Mouse (Mus musculus) mouse trophoblast stem cell (cell line): ENCODE data around the gene Kcnc2.
"Not testable (repeated sequence)": the region's sequence is repeated elsewhere in the genome, so short reads cannot be mapped to it uniquely, and the experiment has no call there.

Experiments
- in situ Hi-C, 2 experiments: fragments of 300-500 bp; cut with MseI, MboI; formaldehyde crosslinking; loops; 2 replicates in 1 of 2; 3 replicates in 1 of 2; pipeline ENCODE4 v1.15.1; 2025

Gene Kcnc2

GRCm38 (mm10) chr10:112270887-112271802 is at the start of gene Kcnc2:
Gene Kcnc2, plus strand, starts transcription at chr10:112271121.
- in situ Hi-C loops: no loop called here

GRCm38 (mm10) chr10:112227073-112227472 is 43.8 kb upstream of the Kcnc2 start:
- in situ Hi-C loops: no loop called here

- in situ Hi-C loops: not testable (repeated sequence)
Measured at GRCm38 (mm10) chr10:112229091-112229843, 41.7 kb upstream of the Kcnc2 start.

GRCm38 (mm10) chr10:112232733-112233132 is 38.2 kb upstream of the Kcnc2 start:
- in situ Hi-C loops: not testable (repeated sequence)

GRCm38 (mm10) chr10:112235396-112235940 is 35.5 kb upstream of the Kcnc2 start:
- in situ Hi-C loops: not testable (repeated sequence)

- in situ Hi-C loops: no loop called here
Measured at GRCm38 (mm10) chr10:112248273-112248672, 22.6 kb upstream of the Kcnc2 start.

- in situ Hi-C loops: no loop called here
Measured at GRCm38 (mm10) chr10:112263467-112263866, 7.5 kb upstream of the Kcnc2 start.

GRCm38 (mm10) chr10:112269481-112269880 is 1.4 kb upstream of the Kcnc2 start:
- in situ Hi-C loops: no loop called here

- in situ Hi-C loops: no loop called here
Measured at GRCm38 (mm10) chr10:112269939-112270781, 761 bp upstream of the Kcnc2 start.

GRCm38 (mm10) chr10:112271803-112272165 is 863 bp downstream of the Kcnc2 start:
- in situ Hi-C loops: no loop called here

GRCm38 (mm10) chr10:112272171-112272570 is 1.2 kb downstream of the Kcnc2 start:
- in situ Hi-C loops: no loop called here

- in situ Hi-C loops: no loop called here
Measured at GRCm38 (mm10) chr10:112277996-112278395, 7.1 kb downstream of the Kcnc2 start.

GRCm38 (mm10) chr10:112315136-112315535 is 44.2 kb downstream of the Kcnc2 start:
- in situ Hi-C loops: no loop called here

GRCm38 (mm10) chr10:112317783-112318182 is 46.9 kb downstream of the Kcnc2 start:
- in situ Hi-C loops: no loop called here

- in situ Hi-C loops: no loop called here
Measured at GRCm38 (mm10) chr10:112357669-112358362, 86.9 kb downstream of the Kcnc2 start.

- in situ Hi-C loops: no loop called here
Measured at GRCm38 (mm10) chr10:112358363-112358704, 87.4 kb downstream of the Kcnc2 start.

- in situ Hi-C loops: no loop called here
Measured at GRCm38 (mm10) chr10:112360704-112361103, 89.8 kb downstream of the Kcnc2 start.

GRCm38 (mm10) chr10:112368369-112368768 is 97.4 kb downstream of the Kcnc2 start:
- in situ Hi-C loops: no loop called here

GRCm38 (mm10) chr10:112377163-112377562 is 106.2 kb downstream of the Kcnc2 start:
- in situ Hi-C loops: no loop called here

- in situ Hi-C loops: no loop called here
Measured at GRCm38 (mm10) chr10:112378465-112378864, 107.5 kb downstream of the Kcnc2 start.

- in situ Hi-C loops: no loop called here
Measured at GRCm38 (mm10) chr10:112380590-112380989, 109.7 kb downstream of the Kcnc2 start.
